In the genomic region with DNA sequence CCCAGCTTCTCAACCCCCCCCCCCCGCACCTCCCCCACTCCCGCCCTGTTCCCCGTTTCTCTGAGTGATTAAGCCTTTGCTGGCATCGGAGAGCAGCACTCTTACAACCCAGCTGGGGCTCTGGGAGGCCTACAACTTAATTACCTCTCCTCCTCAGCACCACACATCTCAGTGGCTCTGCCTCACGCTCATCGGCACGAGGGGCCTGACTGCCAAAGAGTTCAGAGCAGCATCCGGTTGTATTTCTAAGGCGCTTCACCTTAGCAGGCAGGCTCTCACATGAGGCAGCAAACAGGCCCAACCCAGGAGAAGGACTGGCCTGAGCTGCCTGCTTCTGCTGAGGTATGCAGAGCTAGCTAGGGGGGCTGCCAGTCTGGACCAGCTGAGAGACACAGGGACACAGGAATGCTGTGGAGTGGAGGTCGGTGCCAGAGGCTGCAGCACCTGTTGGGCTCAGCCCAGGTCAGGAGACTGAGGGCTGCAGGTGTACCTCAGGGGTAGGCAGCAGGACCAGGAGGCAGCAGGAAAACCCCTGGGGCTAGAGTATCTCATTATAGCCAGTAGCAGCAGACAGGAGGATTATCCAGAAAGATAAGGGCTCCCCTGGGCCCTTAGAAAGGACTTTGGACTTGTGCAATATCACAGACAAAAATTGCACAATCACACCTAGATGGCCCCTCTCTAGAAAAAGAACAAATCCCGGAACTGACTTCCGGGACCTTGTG, we compare ENCODE assay signal across 9 mouse cellular contexts.
DNase-seq lines count a peak whose midpoint lies in the region; ATAC-seq lines count a peak whose summit lies in the region.
"Had no signal": no experiment of that assay in that cellular context is flagged by ENCODE, and none has a peak within 500 bp of the region (broad histone marks: within the 10 kb centered on the region; RNA-seq: fewer than 3 reads in every experiment).

No protein-coding gene starts in this region.

- peaks cover 36% of the 10 kb centered on the region for H3K4me1 ChIP-seq in hindbrain, embryonic 10.5 days (replicated peaks)
- H3K4me1 ChIP-seq in hindbrain, embryonic 12.5 days = peaks cover 20% of the 10 kb centered on the region
- peaks cover 4% of the 10 kb centered on the region; the same call in 1 of the 2 replicates for H3K4me1 ChIP-seq in embryonic facial prominence, embryonic 11.5 days (ENCODE audit: control insufficient read depth, insufficient read depth, low read length)
- H3K4me1 ChIP-seq in limb, embryonic 10.5 days = peaks cover 33% of the 10 kb centered on the region
- peaks cover 9% of the 10 kb centered on the region for H3K4me1 ChIP-seq in midbrain, embryonic 14.5 days (ENCODE audit: control insufficient read depth, insufficient read depth, low read length)

- H3K27me3 ChIP-seq in hindbrain, embryonic 10.5 days (ENCODE audit: insufficient read depth, poor library complexity, severe bottlenecking) = peaks cover 26% of the 10 kb centered on the region; the same call in 1 of the 2 replicates
- no peaks in the 10 kb centered on the region for H3K27me3 ChIP-seq in hindbrain, embryonic 12.5 days
- no peaks in the 10 kb centered on the region for H3K27me3 ChIP-seq in embryonic facial prominence, embryonic 11.5 days (ENCODE audit: control insufficient read depth, insufficient read depth, low read length)
- peaks cover 87% of the 10 kb centered on the region for H3K27me3 ChIP-seq in limb, embryonic 10.5 days (ENCODE audit: low read depth, poor library complexity, severe bottlenecking)
- H3K27me3 ChIP-seq in midbrain, embryonic 14.5 days (ENCODE audit: control insufficient read depth, insufficient read depth, low read length) = no peaks in the 10 kb centered on the region

- WGBS in hindbrain, embryonic 10.5 days = 35% methylated on average over 12 of the region's 12 CpGs
- 23% methylated on average over 12 of the region's 12 CpGs for WGBS in hindbrain, embryonic 12.5 days
- 26% methylated on average over 11 of the region's 12 CpGs for WGBS in embryonic facial prominence, embryonic 11.5 days
- WGBS in limb, embryonic 10.5 days = 22% methylated on average over 12 of the region's 12 CpGs
- 20% methylated on average over 12 of the region's 12 CpGs for WGBS in midbrain, embryonic 14.5 days

- ATAC-seq in hindbrain, embryonic 12.5 days (ENCODE audit: low FRiP score) = no peak
- no peak for ATAC-seq in embryonic facial prominence, embryonic 11.5 days (replicated peaks; ENCODE audit: insufficient number of reproducible peaks, low FRiP score, low TSS enrichment, low read depth)
- no peak for ATAC-seq in midbrain, embryonic 14.5 days (ENCODE audit: low FRiP score, low TSS enrichment)

- DNase-seq in hindbrain, embryonic 10.5 days (ENCODE audit: low spot score) = no peak
- no peak for DNase-seq in embryonic facial prominence, embryonic 11.5 days (ENCODE audit: low spot score)
- DNase-seq in limb, embryonic 10.5 days (ENCODE audit: low spot score) = no peak
- DNase-seq in midbrain, embryonic 14.5 days = peak; percentile 69
- DNase-seq in cerebellum, adult 11 months = no peak
- no peak for DNase-seq in left cerebral cortex, adult 8-10 months (ENCODE audit: low spot score in 2 of 2)
- DNase-seq in ovary, postnatal 36 days (ENCODE audit: low spot score) = no peak
- DNase-seq: right cerebral cortex, postnatal 14 days had no signal

- H3K27ac ChIP-seq in hindbrain, embryonic 10.5 days = peak overlapping the region; percentile 19; the same call in 1 of the 2 replicates
- H3K27ac ChIP-seq in hindbrain, embryonic 12.5 days = no peak overlapping the region
- 0 out of 2 replicates have a peak overlapping the region, but pooled peaks have one; percentile 8 for H3K27ac ChIP-seq in embryonic facial prominence, embryonic 11.5 days (replicated peaks; ENCODE audit: low read depth, low read length)
- peak overlapping the region; percentile 2; the same call in 1 of the 2 replicates for H3K27ac ChIP-seq in limb, embryonic 10.5 days
- no peak overlapping the region for H3K27ac ChIP-seq in midbrain, embryonic 14.5 days (replicated peaks; ENCODE audit: low read depth, low read length)

- H3K36me3 ChIP-seq in hindbrain, embryonic 10.5 days = no peaks in the 10 kb centered on the region
- H3K36me3 ChIP-seq in hindbrain, embryonic 12.5 days = no peaks in the 10 kb centered on the region
- H3K36me3 ChIP-seq in embryonic facial prominence, embryonic 11.5 days (replicated peaks; ENCODE audit: control insufficient read depth, insufficient read depth, low read depth, low read length) = no peaks in the 10 kb centered on the region
- H3K36me3 ChIP-seq in limb, embryonic 10.5 days = no peaks in the 10 kb centered on the region
- H3K36me3 ChIP-seq in midbrain, embryonic 14.5 days (ENCODE audit: control insufficient read depth, insufficient read depth, low read length) = no peaks in the 10 kb centered on the region

- no peaks in the 10 kb centered on the region for H3K9me3 ChIP-seq in hindbrain, embryonic 10.5 days
- no peaks in the 10 kb centered on the region for H3K9me3 ChIP-seq in hindbrain, embryonic 12.5 days (replicated peaks)
- H3K9me3 ChIP-seq in embryonic facial prominence, embryonic 11.5 days (replicated peaks; ENCODE audit: control insufficient read depth, low read length) = no peaks in the 10 kb centered on the region
- H3K9me3 ChIP-seq in limb, embryonic 10.5 days (replicated peaks) = no peaks in the 10 kb centered on the region
- H3K9me3 ChIP-seq in midbrain, embryonic 14.5 days (ENCODE audit: control insufficient read depth, low read length) = no peaks in the 10 kb centered on the region

- no peak overlapping the region for H3K9ac ChIP-seq in hindbrain, embryonic 12.5 days
- H3K9ac ChIP-seq in embryonic facial prominence, embryonic 11.5 days (replicated peaks; ENCODE audit: low read length) = no peak overlapping the region; the same call in 1 of the 2 replicates
- no peak overlapping the region; the same call in 1 of the 2 replicates for H3K9ac ChIP-seq in midbrain, embryonic 14.5 days (replicated peaks; ENCODE audit: low read length)

- H3K4me2 ChIP-seq in hindbrain, embryonic 12.5 days (replicated peaks) = no peak overlapping the region
- no peak overlapping the region for H3K4me2 ChIP-seq in embryonic facial prominence, embryonic 11.5 days (ENCODE audit: low read depth, low read length)
- no peak overlapping the region for H3K4me2 ChIP-seq in midbrain, embryonic 14.5 days (ENCODE audit: low read length)

- no peak overlapping the region for H3K4me3 ChIP-seq in hindbrain, embryonic 10.5 days
- no peak overlapping the region for H3K4me3 ChIP-seq in hindbrain, embryonic 12.5 days
- no peak overlapping the region for H3K4me3 ChIP-seq in embryonic facial prominence, embryonic 11.5 days (ENCODE audit: low read depth, low read length)
- no peak overlapping the region for H3K4me3 ChIP-seq in limb, embryonic 10.5 days
- H3K4me3 ChIP-seq in midbrain, embryonic 14.5 days (replicated peaks; ENCODE audit: low read depth, low read length) = no peak overlapping the region

Comparison
In these comparisons a context has a peak if more than half of its experiments do, and no peak if none do; other contexts are left out.
1. H3K27ac ChIP-seq: peak in hindbrain, embryonic 10.5 days (single experiment), embryonic facial prominence, embryonic 11.5 days (single experiment) and limb, embryonic 10.5 days (single experiment); none in hindbrain, embryonic 12.5 days (single experiment) and midbrain, embryonic 14.5 days (single experiment).